Mouse (Mus musculus): ENCODE data around the gene Shmt2. TPM values are rescaled to one million over a fixed set of nuclear protein-coding genes. Genes with fewer than 3 reads are reported as not detected.

The Shmt2 gene
- total RNA-seq, 2 experiments from 2014 or later: 38.3 to 39.2 TPM

- intact Hi-C loops (cut with DNase I): no loop called here
These were observed 8.0 kb downstream of the Shmt2 start for GRCm38 (mm10) chr10:127514111-127514698.

DNA sequence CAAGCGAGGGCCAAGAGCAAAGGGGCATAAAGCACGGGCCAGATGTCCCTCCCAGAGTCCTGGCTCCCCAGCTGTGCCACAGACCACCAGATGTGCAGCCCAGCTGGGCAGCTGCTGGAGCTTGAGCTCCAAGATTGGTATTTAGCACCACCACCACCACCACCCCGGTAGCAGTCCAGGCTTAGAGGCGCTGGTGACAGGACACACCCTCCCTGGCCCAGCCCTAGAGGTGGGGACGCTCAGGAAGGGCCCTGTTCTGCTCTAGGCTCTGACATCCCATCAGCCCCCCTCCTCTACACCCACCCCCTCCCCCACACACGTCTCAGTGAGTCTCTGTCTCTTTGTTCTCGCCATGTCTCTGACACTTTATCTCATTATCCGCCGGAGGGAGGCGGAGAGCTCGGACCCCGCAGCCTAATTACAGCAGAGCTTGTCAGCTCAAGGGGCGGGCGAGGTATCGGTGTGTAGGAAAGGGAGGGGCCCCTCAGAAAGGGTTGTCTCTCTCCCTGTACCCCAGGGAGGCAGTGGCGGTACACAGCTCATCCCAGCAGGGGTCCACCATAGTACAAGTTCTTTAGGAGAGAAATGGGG is 8.6 kb downstream of the Shmt2 start:
- intact Hi-C loops (cut with DNase I): loop anchor here (1.0 kb wide), 1 partner anchor 25 kb away; no protein-coding TSS in a partner anchor

More at GRCm38 (mm10) chr10:127514111-127514698, 8.0 kb downstream of the Shmt2 start:
- DNase-seq: no peak

DNA sequence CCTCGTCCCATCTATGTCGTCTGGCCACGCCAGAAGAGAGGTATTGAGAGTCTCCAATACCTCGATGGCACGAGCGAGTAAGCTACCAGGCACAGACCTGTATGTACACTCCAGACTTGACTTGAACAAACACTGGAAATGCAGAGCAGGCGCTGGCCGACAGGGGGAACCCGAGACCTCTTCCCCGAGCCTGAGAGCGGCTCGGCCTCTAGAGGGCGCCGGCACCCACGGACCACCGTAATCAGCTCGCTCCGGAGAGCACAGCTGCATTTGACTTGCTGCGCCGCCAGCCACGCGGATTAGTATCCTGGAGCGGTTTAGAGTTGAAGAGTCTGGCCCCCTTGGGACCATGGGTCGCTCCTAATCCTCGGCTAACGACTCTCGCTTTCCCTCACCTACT is 9.4 kb downstream of the Shmt2 start:
- peak; percentile 96 to 97 for DNase-seq
- intact Hi-C loops (cut with DNase I): loop anchor here (1.0 kb wide), 1 partner anchor 25 kb away; no protein-coding TSS in a partner anchor

More for the DNA sequence above, 8.6 kb downstream of the Shmt2 start:
- DNase-seq: no peak

GRCm38 (mm10) chr10:127512307-127512666 is 10.0 kb downstream of the Shmt2 start:
- intact Hi-C loops (cut with DNase I): no loop called here
- DNase-seq: peak in 1 of 2 experiments; percentile 40

DNA sequence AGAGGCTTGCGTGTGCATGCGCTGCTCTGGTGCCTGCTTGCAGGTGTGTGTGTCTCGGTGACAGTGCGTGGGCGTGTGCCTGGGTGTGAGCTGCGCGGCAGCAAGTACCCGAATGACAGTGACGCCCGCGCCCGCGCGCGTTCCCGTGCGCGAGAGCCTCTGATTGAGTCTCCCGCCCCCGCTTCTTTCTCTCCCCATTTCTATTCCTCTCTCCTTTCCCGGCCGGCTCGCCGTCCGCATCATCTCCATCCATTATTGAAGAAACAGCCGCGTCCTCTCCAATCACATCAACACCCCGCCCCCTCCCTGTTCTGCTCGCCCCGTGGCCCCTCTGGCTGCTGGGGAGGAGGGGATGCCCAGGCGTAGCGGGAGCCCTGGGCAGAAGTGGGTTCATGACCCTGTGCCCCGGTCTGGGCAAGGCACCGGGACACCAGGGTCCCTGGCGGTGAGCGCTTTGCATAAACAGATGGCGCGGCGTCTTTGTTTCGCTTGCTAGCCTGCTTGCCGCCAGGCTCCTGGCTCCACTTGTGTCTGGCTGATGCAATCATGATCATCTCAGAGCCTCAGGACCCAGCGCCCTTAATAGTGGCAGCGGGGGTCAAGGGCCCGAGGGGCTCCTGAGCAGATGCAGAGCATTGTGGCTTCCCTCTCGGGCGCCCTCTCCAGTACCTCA is 10.5 kb downstream of the Shmt2 start:
- DNase-seq: peak; percentile 33 to 40

GRCm38 (mm10) chr10:127510895-127511617 is 11.2 kb downstream of the Shmt2 start:
- intact Hi-C loops (cut with DNase I): no loop called here
- DNase-seq: no peak

More for the DNA sequence above, 10.5 kb downstream of the Shmt2 start:
- intact Hi-C loops (cut with DNase I): no loop called here

- intact Hi-C loops (cut with DNase I): loop anchor here (1.0 kb wide), 1 partner anchor 27 kb away; no protein-coding TSS in a partner anchor
These were observed 12.2 kb downstream of the Shmt2 start for GRCm38 (mm10) chr10:127509837-127510701.

GRCm38 (mm10) chr10:127509051-127509836 is 13.0 kb downstream of the Shmt2 start:
- peak; percentile 81 to 90 for DNase-seq
- intact Hi-C loops (cut with DNase I): loop anchor here (1.0 kb wide), 1 partner anchor 28 kb away; no protein-coding TSS in a partner anchor

More at GRCm38 (mm10) chr10:127509837-127510701, 12.2 kb downstream of the Shmt2 start:
- DNase-seq: no peak

GRCm38 (mm10) chr10:127508239-127508638 is 14.0 kb downstream of the Shmt2 start:
- intact Hi-C loops (cut with DNase I): no loop called here
- DNase-seq: peak; percentile 71 to 82

DNA sequence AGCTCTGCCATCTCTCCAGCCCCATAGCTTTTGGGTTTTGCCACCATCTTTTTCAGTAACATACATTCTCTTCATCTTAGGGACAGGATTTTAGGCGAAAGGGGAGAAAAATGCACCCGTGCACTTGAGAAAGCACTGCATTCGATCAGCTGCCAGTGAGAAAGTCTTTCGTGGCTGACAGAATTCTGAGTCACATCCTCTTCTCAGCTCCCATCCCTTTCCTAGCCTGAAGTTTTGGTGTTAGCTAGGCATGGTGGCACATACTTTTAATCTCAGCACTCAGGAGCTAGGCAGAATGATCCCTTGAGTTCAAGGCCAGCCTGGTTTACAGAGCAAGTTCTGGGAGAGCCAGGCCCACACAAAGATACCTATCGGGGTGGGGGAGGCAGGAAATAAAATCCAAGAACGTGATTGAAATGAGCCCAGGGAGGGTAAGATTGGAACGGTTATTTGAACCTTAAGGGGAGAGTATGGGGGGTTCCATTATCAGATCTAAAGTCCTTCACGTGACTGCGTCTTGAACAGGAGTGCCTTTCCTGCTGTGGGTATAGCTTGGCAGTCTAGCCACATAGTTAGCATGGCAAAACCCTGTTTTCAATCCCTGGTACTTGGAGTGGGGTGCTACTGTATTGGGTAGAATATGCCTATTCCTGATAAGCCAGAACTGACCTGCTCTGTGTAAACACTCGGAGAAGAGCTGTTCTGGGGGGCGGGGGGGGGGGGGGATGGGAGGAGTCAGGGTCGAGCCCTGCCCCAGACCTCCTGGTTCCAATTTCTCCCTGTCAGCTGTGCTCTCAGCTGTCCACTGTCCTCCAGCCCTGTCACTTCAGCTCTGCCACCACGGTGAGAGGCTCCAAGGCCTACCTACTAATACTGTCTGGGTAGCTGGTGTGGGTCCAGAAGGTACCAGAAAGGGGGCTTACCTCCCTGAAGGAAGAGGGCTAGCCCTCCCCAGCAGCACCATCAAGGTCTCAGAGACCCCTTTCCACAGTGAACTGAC is 21.1 kb downstream of the Shmt2 start, which contains the start of gene Stac3:
TSS of gene Stac3 (plus strand) at position 793 of the 1,000 bp plus-strand sequence.
- no peak for DNase-seq

GRCm38 (mm10) chr10:127500042-127500441 is 22.2 kb downstream of the Shmt2 start:
- no peak for DNase-seq
- intact Hi-C loops (cut with DNase I): no loop called here

More for the DNA sequence above, 21.1 kb downstream of the Shmt2 start, which contains the start of gene Stac3:
- intact Hi-C loops (cut with DNase I): no loop called here

- DNase-seq: no peak
- intact Hi-C loops (cut with DNase I): no loop called here
These were observed 22.7 kb downstream of the Shmt2 start for GRCm38 (mm10) chr10:127499516-127499915.

DNA sequence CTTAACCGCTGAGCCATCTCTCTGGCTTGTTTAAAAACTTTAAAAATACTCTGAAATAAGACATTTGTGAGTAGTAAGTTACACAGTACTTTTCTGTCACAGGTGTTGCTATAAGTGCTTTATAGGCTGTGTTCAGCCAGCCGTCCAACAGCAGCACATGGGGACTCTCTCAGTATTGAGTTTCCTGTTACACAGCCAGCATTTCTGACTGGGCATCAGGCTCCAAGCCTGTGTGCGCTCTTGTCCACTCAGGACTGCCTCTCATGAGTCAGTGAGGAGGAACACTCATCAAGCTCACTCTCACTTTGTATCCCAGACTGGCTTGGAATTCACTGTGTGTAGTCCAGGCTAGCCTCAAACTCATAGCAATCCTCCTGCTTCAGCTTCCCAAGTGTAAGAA is 26.1 kb downstream of the Shmt2 start:
- DNase-seq: no peak
- intact Hi-C loops (cut with DNase I): no loop called here

DNA sequence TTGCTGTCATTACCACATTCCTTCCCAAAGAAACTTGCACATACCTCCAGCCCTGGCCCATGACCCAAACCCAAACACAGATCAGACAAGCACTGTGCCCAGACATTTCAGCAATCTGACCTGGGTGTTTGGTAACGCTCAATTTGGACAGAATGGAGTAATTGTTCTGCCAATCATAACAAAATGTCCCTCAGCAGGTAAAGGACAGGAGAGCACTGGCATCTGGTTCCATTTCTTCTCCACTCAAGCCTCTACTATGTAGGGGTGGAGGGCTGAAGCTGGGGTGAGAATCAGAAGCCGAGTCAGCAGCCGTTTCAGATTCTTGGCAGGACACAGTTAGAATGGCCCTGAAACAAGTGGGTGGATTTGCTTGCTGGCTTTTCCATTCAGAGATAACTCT is 30.1 kb downstream of the Shmt2 start:
- intact Hi-C loops (cut with DNase I): no loop called here
- DNase-seq: no peak

GRCm38 (mm10) chr10:127491128-127491512 is 31.1 kb downstream of the Shmt2 start:
- intact Hi-C loops (cut with DNase I): no loop called here
- DNase-seq: no peak

- no peak for DNase-seq
- intact Hi-C loops (cut with DNase I): no loop called here
These were observed 31.8 kb downstream of the Shmt2 start for GRCm38 (mm10) chr10:127490160-127491127.

All from heart, postnatal 14 days (tissue).